Mouse (Mus musculus): ENCODE measurements at regions not wholly inside any gene's neighbourhood (a gene's known extent, or its start where the extent isn't known, plus 50 kb on each side); places are given as distances from the start of the nearest gene placed in this dataset.
A peak's percentile ranks its signal among the peaks of the same experiment; 100 is the strongest.

DNA sequence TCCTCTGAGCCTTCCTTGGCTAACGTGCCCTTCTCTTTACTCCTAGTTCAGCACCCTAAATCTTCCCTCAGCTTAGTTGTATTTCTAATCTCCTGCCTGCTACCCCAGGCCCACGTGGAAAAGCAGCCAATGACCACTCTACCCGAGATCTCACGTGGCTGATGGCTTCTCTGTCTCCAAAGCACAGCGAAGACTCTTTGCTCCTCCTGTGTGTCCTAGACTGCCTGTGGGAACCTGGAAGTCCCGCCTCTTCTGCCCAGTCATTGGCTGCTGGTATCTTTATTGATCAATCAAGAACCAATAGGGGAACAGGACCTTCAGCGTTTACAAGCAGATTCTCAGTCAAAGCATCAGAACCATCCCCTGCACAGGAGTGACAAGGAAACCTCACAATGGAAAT is 54.8 kb downstream of the Gm19935 start:
- no peak overlapping the region for H3K4me3 ChIP-seq (replicated peaks)
- H3K36me3 ChIP-seq: no peaks in the 10 kb centered on the region
- no peak overlapping the region for H3K27ac ChIP-seq (replicated peaks)
- peaks cover 5% of the 10 kb centered on the region; the same call in 1 of the 2 replicates for H3K4me1 ChIP-seq
- H3K9ac ChIP-seq (replicated peaks): no peak overlapping the region
- no peaks in the 10 kb centered on the region for H3K27me3 ChIP-seq (replicated peaks)
- ATAC-seq (ENCODE audit: low FRiP score): no peak
- no peak overlapping the region for H3K4me2 ChIP-seq
- no peaks in the 10 kb centered on the region for H3K9me3 ChIP-seq (replicated peaks)
- WGBS: 87% methylated on average over 7 of the region's 7 CpGs

DNA sequence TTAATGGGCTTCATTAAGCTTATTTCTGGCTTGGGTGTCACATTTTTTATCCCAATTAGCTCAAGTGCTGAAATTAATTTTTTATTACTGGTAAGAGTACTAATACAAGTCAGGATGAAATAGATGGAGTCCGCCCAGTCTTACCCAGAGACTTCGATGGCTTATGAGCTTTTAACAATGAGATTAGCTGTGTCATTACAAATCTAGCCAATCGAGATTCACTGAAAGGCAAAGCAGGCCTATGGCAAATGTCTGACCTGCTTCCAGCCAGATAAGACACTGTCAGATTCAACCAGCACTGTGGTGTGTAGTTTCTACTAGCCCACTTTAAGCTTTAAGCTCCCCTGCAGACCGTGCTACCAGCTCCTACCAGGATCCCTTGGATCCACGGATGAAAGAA is 55.2 kb downstream of the Gm19935 start:
- Histone ChIP-seq H3K9ac (replicated peaks) (no peak overlapping the region), H3K9me3 (replicated peaks) (no peaks in the 10 kb centered on the region), H3K4me1 (peaks cover 5% of the 10 kb centered on the region; the same call in 1 of the 2 replicates), H3K27me3 (replicated peaks) (no peaks in the 10 kb centered on the region), H3K4me3 (replicated peaks) (no peak overlapping the region), H3K36me3 (no peaks in the 10 kb centered on the region), H3K27ac (replicated peaks) (no peak overlapping the region), H3K4me2 (no peak overlapping the region)
- ATAC-seq (ENCODE audit: low FRiP score): no peak
- WGBS: 60% methylated on average over 5 of the region's 5 CpGs

DNA sequence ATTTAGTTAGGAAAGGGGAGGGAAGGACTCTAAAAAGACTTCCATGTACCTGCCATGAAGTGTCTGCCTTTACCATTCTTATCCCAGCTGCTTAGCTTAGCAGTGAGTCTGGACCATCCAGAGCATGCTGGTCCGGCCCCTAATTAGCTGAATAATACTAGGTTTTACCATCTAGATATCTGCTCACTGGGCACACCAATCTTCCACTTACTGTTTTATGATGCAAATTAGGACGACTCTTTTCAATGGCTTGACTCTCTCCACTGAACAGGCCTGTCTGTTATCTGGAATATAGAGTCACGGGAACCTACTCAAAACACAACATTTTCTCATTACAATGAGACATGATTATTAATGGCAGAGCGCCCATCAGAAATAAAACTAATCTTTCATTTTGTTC is 55.7 kb downstream of the Gm19935 start:
- H3K4me2 ChIP-seq: no peak overlapping the region
- no peaks in the 10 kb centered on the region for H3K36me3 ChIP-seq
- H3K4me1 ChIP-seq: peaks cover 5% of the 10 kb centered on the region; the same call in 1 of the 2 replicates
- no peak overlapping the region for H3K9ac ChIP-seq (replicated peaks)
- no peak overlapping the region for H3K4me3 ChIP-seq (replicated peaks)
- H3K27ac ChIP-seq (replicated peaks): no peak overlapping the region
- H3K9me3 ChIP-seq (replicated peaks): no peaks in the 10 kb centered on the region
- no peaks in the 10 kb centered on the region for H3K27me3 ChIP-seq (replicated peaks)
- no peak for ATAC-seq (ENCODE audit: low FRiP score)
- 36% methylated on average over 4 of the region's 4 CpGs for WGBS

DNA sequence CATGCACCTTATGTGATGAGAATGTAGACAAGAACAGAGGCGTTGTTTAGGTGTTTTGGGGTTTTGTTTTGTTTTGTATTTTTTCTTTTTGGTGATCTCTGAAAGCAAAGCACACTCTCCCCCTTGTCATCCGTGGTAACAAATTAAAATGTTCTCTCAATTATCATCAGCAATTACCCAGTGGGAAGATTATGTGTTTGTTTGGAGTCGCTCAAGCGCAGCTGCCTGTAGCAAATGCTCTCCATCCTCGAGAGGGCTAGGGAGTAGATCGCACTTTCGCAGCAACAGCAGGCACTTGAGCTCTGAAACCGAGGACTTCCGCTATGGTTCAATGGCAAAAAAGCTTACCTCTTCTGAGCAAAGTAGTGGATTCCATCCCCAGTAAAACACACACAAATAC is 57.7 kb downstream of the Gm19935 start:
- Histone ChIP-seq H3K27me3 (replicated peaks) (no peaks in the 10 kb centered on the region), H3K9me3 (replicated peaks) (no peaks in the 10 kb centered on the region), H3K36me3 (no peaks in the 10 kb centered on the region), H3K4me1 (peaks cover 5% of the 10 kb centered on the region; the same call in 1 of the 2 replicates), H3K4me3 (replicated peaks) (no peak overlapping the region), H3K9ac (replicated peaks) (no peak overlapping the region), H3K27ac (replicated peaks) (no peak overlapping the region), H3K4me2 (no peak overlapping the region)
- WGBS: 46% methylated on average over 9 of the region's 9 CpGs
- ATAC-seq (ENCODE audit: low FRiP score): no peak

DNA sequence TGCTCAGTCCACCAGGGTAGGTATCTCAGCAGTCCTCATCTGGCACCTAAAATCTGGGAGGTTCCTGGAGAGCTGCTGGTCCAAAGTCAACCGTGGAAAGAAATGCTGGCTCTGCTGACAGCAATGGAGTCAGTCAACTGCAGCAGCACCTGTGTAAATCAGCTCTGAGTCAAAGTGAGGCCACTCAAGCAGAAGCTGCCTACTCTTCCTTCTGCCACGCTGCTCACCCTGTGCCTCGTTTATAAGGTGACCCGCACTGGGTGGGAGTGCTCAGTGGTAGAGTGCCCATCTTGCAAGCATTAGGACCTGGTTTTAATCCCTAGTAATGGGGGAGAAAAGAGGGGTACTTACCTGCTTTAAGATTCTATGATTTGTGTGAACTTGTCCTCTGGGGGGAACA is 62.2 kb downstream of the Gm19935 start:
- Histone ChIP-seq H3K9ac (replicated peaks) (no peak overlapping the region), H3K27me3 (replicated peaks) (no peaks in the 10 kb centered on the region), H3K4me1 (peaks cover 5% of the 10 kb centered on the region; the same call in 1 of the 2 replicates), H3K27ac (replicated peaks) (no peak overlapping the region), H3K36me3 (no peaks in the 10 kb centered on the region), H3K4me3 (replicated peaks) (no peak overlapping the region), H3K4me2 (no peak overlapping the region), H3K9me3 (replicated peaks) (no peaks in the 10 kb centered on the region)
- no peak for ATAC-seq (ENCODE audit: low FRiP score)
- 64% methylated on average over 4 of the region's 4 CpGs for WGBS

DNA sequence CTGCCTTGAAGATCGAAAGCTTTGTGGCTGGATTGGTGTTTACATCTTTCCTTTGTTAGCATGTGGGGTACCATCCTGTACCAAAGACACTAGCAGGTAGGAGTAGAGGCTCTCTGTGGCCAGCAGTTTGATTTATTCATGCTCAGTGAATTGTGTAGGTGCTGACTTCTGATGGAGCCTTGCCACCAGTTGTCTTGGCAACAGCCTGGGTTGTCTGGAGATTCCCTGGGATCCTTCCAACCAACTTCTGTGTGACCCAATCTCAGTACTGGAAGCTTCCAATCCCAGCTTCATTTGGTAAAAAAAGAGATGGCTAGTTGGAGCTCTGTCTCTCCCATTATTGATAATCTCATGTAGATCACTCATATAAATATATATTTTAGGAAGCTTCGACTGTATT is 73.6 kb downstream of the Gm19935 start:
- Histone ChIP-seq H3K9me3 (replicated peaks) (no peaks in the 10 kb centered on the region), H3K4me1 (peaks cover 12% of the 10 kb centered on the region), H3K27ac (replicated peaks) (no peak overlapping the region), H3K36me3 (no peaks in the 10 kb centered on the region), H3K4me3 (replicated peaks) (no peak overlapping the region), H3K4me2 (no peak overlapping the region), H3K9ac (replicated peaks) (no peak overlapping the region), H3K27me3 (replicated peaks) (no peaks in the 10 kb centered on the region)
- no peak for ATAC-seq (ENCODE audit: low FRiP score)
- 94% methylated on average over 2 of the region's 2 CpGs for WGBS

DNA sequence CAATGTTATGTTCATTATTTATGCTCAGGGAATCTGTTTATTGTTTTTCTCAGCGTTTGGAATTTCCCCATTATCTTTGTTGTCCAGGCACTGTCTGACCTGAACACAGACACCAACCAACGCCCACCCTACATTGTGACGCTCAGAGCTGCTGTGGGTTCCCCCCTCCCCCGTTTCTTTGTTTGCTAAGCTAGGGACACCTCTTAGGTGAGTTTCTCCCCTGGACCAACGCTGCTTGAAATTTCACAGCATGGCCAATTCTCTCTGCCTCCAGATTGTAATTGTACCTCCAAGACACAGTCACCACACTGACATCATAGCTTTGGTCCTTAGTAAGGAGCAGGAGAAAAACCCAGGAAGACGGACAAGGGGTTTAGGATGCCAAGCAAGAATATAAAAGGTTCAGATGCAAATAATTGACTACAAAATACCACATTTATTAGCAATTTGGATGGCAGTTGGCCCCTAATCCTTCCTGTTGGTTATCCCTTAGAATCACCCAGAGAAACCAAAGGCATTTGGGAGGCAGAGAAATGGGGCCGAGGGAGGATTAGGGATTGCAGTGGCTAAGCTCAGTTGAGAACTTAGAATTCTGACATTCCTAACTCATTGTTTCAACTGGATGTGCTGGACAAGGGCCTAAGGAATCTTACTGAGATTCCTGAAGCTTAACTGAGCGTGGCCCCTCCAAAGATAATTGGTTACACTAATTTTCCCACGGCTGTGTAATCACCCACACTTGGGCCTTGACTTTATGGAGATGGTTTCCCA is 76.0 kb downstream of the Gm19935 start:
- ATAC-seq (ENCODE audit: low FRiP score): no peak; the same call in 1 of the 2 replicates
- peaks cover 12% of the 10 kb centered on the region for H3K4me1 ChIP-seq
- no peak overlapping the region for H3K4me2 ChIP-seq
- no peaks in the 10 kb centered on the region for H3K36me3 ChIP-seq
- H3K4me3 ChIP-seq (replicated peaks): no peak overlapping the region
- no peak overlapping the region for H3K9ac ChIP-seq (replicated peaks)
- WGBS: 20% methylated on average over 9 of the region's 9 CpGs
- H3K27ac ChIP-seq (replicated peaks): peak overlapping the region; percentile 68
- H3K9me3 ChIP-seq (replicated peaks): no peaks in the 10 kb centered on the region
- no peaks in the 10 kb centered on the region for H3K27me3 ChIP-seq (replicated peaks)

DNA sequence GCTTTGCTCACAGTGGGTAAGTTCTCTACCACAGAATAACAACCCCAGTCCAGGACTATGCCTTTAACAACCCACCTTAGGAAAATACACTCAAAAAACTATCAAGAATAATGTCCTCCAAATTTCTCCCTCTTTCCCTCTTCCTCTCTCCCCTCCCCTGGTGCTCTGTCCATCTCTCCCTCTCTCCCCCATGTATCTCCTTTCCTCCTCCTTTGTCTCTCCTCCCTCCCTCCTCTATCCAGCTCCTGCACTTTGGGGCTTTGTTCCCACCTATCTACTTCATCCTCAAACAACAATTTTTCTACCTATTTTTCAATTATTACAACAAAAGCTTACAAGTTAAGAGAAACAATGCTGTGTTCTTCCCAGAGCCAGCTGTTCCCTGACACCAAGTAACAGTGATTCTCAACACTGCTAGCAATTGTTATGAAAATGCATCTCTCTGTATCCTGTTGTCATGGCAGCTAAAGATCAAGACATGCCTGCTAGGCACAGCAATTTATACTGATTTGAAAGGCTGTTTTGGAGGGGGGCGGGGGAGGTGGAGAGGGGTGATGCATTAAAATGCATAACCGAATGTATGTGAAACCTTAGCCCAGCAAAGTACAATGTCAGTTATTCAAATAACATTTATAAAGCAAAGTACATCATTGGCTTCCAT is 76.8 kb downstream of the Gm19935 start:
- H3K4me2 ChIP-seq: no peak overlapping the region
- 13% methylated on average over 2 of the region's 2 CpGs for WGBS
- H3K9ac ChIP-seq (replicated peaks): no peak overlapping the region
- ATAC-seq (ENCODE audit: low FRiP score): peak; percentile 45; the same call in 1 of the 2 replicates
- H3K36me3 ChIP-seq: no peaks in the 10 kb centered on the region
- peak overlapping the region; percentile 68 for H3K27ac ChIP-seq (replicated peaks)
- no peaks in the 10 kb centered on the region for H3K27me3 ChIP-seq (replicated peaks)
- H3K4me1 ChIP-seq: peaks cover 12% of the 10 kb centered on the region
- H3K4me3 ChIP-seq (replicated peaks): no peak overlapping the region
- no peaks in the 10 kb centered on the region for H3K9me3 ChIP-seq (replicated peaks)

DNA sequence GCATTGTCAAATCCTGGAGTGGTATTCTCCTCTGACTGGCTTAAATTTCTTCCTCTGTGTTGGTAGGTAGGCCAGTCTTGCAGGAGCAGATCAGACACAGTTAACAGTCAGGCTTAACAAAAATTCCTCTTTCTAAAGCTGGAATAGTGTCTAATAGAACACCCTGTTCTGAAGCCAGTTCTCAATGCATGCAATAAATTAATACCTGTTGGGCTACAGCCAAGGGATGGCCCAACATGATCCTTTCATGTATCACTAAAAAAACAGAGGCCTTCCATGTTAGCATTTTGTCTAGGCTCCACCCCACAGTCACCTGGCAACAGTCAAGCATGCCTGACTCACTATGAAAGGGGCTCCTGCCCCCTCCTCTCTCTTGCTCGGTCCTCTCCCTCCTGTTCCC is 89.2 kb downstream of the Gm19935 start:
- Histone ChIP-seq H3K9ac (replicated peaks) (no peak overlapping the region), H3K27me3 (replicated peaks) (no peaks in the 10 kb centered on the region), H3K36me3 (no peaks in the 10 kb centered on the region), H3K4me1 (no peaks in the 10 kb centered on the region), H3K4me3 (replicated peaks) (no peak overlapping the region), H3K4me2 (no peak overlapping the region), H3K27ac (replicated peaks) (no peak overlapping the region), H3K9me3 (replicated peaks) (no peaks in the 10 kb centered on the region)
- no peak for ATAC-seq (ENCODE audit: low FRiP score)
- 6% methylated on average over 1 of the region's 1 CpGs for WGBS

DNA sequence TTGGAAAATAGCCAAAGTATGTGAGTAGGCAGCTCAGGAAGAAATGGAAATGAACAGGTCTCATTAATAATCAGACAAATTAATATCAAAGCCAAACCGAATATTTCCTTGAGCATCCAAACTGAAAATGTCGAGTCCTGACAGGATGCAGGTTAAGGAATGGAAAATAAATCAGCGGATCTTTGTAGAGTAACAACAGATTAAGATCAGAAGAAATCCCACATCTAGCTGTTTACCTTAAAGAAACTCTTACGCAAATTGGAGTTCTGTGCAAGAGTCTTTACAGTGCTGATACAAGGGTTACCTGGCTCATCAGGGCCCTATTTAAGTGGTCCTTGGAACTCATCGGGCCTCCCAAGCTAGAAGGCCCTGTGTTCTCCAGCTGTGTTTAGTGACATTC is 92.0 kb downstream of the Gm19935 start:
- ATAC-seq (ENCODE audit: low FRiP score): no peak
- Histone ChIP-seq H3K4me2 (no peak overlapping the region), H3K4me1 (no peaks in the 10 kb centered on the region), H3K9me3 (replicated peaks) (no peaks in the 10 kb centered on the region), H3K9ac (replicated peaks) (no peak overlapping the region), H3K36me3 (no peaks in the 10 kb centered on the region), H3K27me3 (replicated peaks) (no peaks in the 10 kb centered on the region), H3K4me3 (replicated peaks) (no peak overlapping the region), H3K27ac (replicated peaks) (no peak overlapping the region)
- 89% methylated on average over 5 of the region's 5 CpGs for WGBS

DNA sequence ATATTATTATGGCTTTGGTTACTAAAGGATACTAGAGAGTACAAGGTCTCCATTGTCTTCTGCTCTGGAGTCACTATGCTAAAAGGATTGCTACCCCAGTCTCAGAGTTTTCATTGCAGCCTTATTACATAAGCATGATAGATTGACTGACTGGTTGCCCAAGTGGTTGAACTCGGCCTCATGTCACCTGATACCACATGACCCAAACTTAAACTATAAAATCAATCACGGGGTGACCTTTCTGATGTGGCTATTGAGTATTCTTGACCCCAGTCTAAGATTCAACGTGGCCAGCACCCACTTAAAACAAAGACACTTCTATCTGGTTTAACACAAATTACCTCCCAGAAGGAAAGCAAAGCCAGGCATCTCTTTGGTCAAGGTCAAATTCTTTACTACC is 100.8 kb downstream of the Gm19935 start:
- 44% methylated on average over 3 of the region's 3 CpGs for WGBS
- Histone ChIP-seq H3K4me2 (no peak overlapping the region), H3K27me3 (replicated peaks) (no peaks in the 10 kb centered on the region), H3K4me3 (replicated peaks) (no peak overlapping the region), H3K9me3 (replicated peaks) (no peaks in the 10 kb centered on the region), H3K36me3 (no peaks in the 10 kb centered on the region), H3K9ac (replicated peaks) (no peak overlapping the region), H3K27ac (replicated peaks) (no peak overlapping the region), H3K4me1 (0 out of 2 replicates have a peak, but pooled peaks cover 4% of the 10 kb centered on the region)
- no peak for ATAC-seq (ENCODE audit: low FRiP score)

DNA sequence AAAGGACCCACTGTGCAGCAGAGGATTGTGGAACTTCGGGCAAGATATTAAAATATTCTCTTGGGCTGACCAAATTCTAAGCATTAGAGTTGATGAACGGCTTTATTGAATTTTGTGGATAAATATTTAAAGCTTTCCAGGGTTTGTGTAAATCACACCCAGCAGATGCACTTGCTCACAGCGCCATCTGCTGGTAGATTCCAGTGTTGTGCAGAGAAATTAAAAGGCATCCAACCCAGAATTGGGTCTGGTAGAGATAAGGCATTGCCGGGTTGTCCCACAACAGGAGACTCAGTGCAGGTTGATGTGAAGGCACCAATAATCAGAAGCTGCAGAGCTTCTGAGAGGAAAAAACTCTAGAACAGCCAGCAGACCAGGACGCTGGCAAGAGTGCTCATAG is 108.7 kb downstream of the Gm19935 start:
- WGBS: 9% methylated on average over 5 of the region's 5 CpGs
- no peak overlapping the region for H3K9ac ChIP-seq (replicated peaks)
- no peaks in the 10 kb centered on the region for H3K9me3 ChIP-seq (replicated peaks)
- no peaks in the 10 kb centered on the region for H3K36me3 ChIP-seq
- peak overlapping the region; percentile 41; the same call in 1 of the 2 replicates for H3K27ac ChIP-seq (replicated peaks)
- no peaks in the 10 kb centered on the region for H3K27me3 ChIP-seq (replicated peaks)
- ATAC-seq (ENCODE audit: low FRiP score): peak; percentile 41; the same call in 1 of the 2 replicates
- peaks cover 11% of the 10 kb centered on the region; the same call in 1 of the 2 replicates for H3K4me1 ChIP-seq
- H3K4me2 ChIP-seq: peak overlapping the region; percentile 39
- H3K4me3 ChIP-seq (replicated peaks): no peak overlapping the region

Measured in neural tube, embryonic 15.5 days (tissue).